Mouse (Mus musculus) olfactory bulb, adult 2 months (tissue): Measurements from ENCODE around the gene Etnk1.
"Not testable (repeated sequence)": the region's sequence is repeated elsewhere in the genome, so short reads cannot be mapped to it uniquely, and the experiment has no call there.

Source experiments
- CTCF ChIP-seq: fragments of 200-500 bp; IDR thresholded peaks from 2 replicates; pipeline ENCODE4 v1.5.1; 2012; ENCODE audit warnings: low read depth, mild to moderate bottlenecking, low read length, moderate library complexity; ENCODE audit not compliant: insufficient read depth
- POLR2A ChIP-seq: fragments of 200-500 bp; IDR thresholded peaks from 2 replicates; pipeline ENCODE4 v1.6.1; 2012; ENCODE audit warnings: mild to moderate bottlenecking, low read depth, low read length, moderate library complexity; ENCODE audit not compliant: insufficient read depth

DNA sequence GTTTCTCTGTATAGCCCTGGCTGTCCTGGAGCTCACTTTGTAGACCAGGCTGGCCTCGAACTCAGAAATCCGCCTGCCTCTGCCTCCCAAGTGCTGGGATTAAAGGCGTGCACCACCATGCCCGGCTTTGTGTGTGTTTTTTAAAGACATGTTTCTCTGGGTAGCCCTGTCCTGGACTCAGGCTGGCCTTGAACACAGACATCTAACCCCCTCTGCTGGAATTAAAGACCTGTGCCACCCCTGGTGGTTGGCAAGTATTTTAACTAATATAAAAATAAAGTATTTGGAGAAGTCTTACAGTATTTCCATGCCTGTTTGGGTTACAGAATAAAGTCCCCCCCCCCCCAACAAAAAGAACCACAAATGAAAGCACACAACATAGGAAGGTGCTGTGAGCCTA is 5.7 kb downstream of the Etnk1 start:
- TF ChIP-seq CTCF, POLR2A: not testable (repeated sequence)
